Mouse (Mus musculus) hindbrain, embryonic 13.5 days (tissue): ENCODE results near the gene H2afy2. TPM values are rescaled to one million over a fixed set of nuclear protein-coding genes. Genes with fewer than 3 reads are reported as not detected.

Experiments
- ATAC-seq: fragments of 200-750 bp; cut with Nextera tagmentation; 2 replicates; pipeline ENCODE4 v1.8.0; 2017; ENCODE audit warnings: moderate TSS enrichment; ENCODE audit not compliant: low FRiP score
- H3K27ac ChIP-seq: fragments of 300-500 bp; sonication (generic); 2 replicates; pipeline ENCODE4 v1.5.1; 2015; ENCODE audit warnings: inconsistent platforms, mild to moderate bottlenecking, moderate library complexity
- H3K27me3 ChIP-seq: fragments of 300-500 bp; sonication (generic); 2 replicates; pipeline ENCODE4 v1.6.1; 2015; ENCODE audit warnings: mild to moderate bottlenecking, inconsistent platforms
- H3K36me3 ChIP-seq: fragments of 300-500 bp; sonication (generic); 2 replicates; pipeline ENCODE4 v1.6.1; 2015; ENCODE audit warnings: mild to moderate bottlenecking, inconsistent platforms
- H3K4me1 ChIP-seq: fragments of 300-500 bp; sonication (generic); replicated peaks from 2 replicates; pipeline ENCODE4 v1.6.1; 2015; ENCODE audit warnings: inconsistent platforms
- H3K4me2 ChIP-seq: fragments of 300-500 bp; sonication (generic); 2 replicates; pipeline ENCODE4 v1.6.1; 2015; ENCODE audit warnings: inconsistent platforms, mild to moderate bottlenecking, moderate library complexity
- H3K4me3 ChIP-seq: fragments of 300-500 bp; sonication (generic); 2 replicates; pipeline ENCODE4 v1.5.1; 2015; ENCODE audit warnings: mild to moderate bottlenecking, inconsistent platforms
- H3K9ac ChIP-seq: fragments of 300-500 bp; sonication (generic); 2 replicates; pipeline ENCODE4 v1.6.1; 2015; ENCODE audit warnings: mild to moderate bottlenecking, inconsistent platforms
- H3K9me3 ChIP-seq: fragments of 300-500 bp; sonication (generic); 2 replicates; pipeline ENCODE4 v1.6.1; 2016; ENCODE audit warnings: inconsistent platforms
- WGBS: fragments of 180-500 bp; shearing (Covaris S2); methylation state at CpG from one replicate; pipeline ENCODE4 v1.1.7; 2015; 5-methylcytosine and 5-hydroxymethylcytosine counted together
- polyA plus RNA-seq: library from polyadenylated mRNA; unstranded; fragments of >200 nt; fragmentation: Nextera tagmentation; extraction: Ambion mirVana; gene quantifications from 2 replicates; pipeline ENCODE4 v1.2.1, GENCODE M21; 2015

H2afy2 gene
- polyA plus RNA-seq, 1 experiment from 2014 or later: 334 TPM

DNA sequence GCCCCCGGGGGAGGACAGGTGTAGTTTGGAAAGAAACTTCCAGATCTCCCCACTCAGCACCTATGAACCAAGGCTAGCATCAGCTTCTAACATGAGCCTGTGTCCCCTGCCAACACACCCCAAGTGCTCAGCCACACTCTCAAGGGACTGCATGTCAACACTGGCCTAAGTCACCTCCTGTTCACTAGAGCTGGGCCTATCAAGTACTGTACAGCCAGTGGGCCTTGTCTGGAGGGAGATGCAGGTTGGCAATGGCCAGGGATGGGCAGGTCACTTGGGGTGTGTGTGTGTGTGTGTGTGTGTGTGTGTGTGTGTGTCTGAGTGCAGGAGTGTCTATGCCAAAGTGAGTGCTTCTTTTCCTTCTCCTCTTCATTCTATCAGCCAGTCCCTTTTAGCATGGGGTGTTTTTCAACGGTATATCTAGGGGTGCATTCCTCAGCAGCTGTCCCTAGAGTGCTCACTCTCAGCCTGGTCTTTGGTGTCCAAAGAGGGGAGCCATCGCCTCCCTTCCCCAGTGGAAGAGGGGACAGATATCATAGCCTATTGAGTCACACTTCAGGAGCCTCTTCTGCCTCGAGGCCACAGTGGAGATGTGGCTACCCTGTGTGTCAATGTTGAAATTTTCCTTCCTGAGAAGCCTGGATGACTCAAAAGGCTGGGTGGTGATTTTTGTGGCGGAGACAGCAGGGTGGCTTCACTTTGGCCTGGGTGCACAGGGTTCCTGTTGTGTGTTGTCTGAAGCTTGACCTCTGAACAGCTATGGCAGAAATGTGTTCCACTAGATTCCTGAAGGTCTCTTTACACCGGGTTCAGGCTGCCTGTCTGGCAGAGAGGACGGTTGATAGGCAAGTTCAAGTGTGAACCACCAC, 67.7 kb downstream of the H2afy2 start:
- WGBS: 83% methylated on average over 7 of the region's 7 CpGs
- Histone ChIP-seq H3K9me3 (no peaks in the 10 kb centered on the region), H3K4me3 (peak overlapping the region; percentile 52; the same call in 1 of the 2 replicates), H3K36me3 (no peaks in the 10 kb centered on the region), H3K27ac (no peak overlapping the region), H3K9ac (no peak overlapping the region), H3K4me2 (peak overlapping the region; percentile 83), H3K4me1 (peaks cover 10% of the 10 kb centered on the region), H3K27me3 (peaks cover 36% of the 10 kb centered on the region)
- no peak for ATAC-seq

GRCm38 (mm10) chr10:61715462-61715837, 68.5 kb downstream of the H2afy2 start:
- Histone ChIP-seq H3K9me3 (no peaks in the 10 kb centered on the region), H3K27ac (no peak overlapping the region), H3K27me3 (peaks cover 41% of the 10 kb centered on the region), H3K4me2 (peak overlapping the region; percentile 83), H3K9ac (peak overlapping the region; percentile 67), H3K4me1 (peaks cover 10% of the 10 kb centered on the region), H3K36me3 (no peaks in the 10 kb centered on the region), H3K4me3 (peak overlapping the region; percentile 52)
- ATAC-seq: peak; percentile 57
- 3% methylated on average over 11 of the region's 11 CpGs for WGBS

GRCm38 (mm10) chr10:61714771-61715461, 69.0 kb downstream of the H2afy2 start, which contains the start of gene Aifm2:
Gene Aifm2, plus strand, starts transcription at chr10:61715263.
- Histone ChIP-seq H3K27ac (no peak within 1 kb of the TSS), H3K4me3 (peak within 1 kb of the TSS; percentile 52), H3K27me3 (peaks cover 41% of the 10 kb centered on the region), H3K4me2 (peak within 1 kb of the TSS; percentile 83), H3K36me3 (no peaks in the 10 kb centered on the region), H3K9ac (peak within 1 kb of the TSS; percentile 67), H3K4me1 (peaks cover 10% of the 10 kb centered on the region), H3K9me3 (no peaks in the 10 kb centered on the region)
- ATAC-seq: peak; percentile 78
- 17% methylated on average over 27 of the region's 36 CpGs for WGBS

GRCm38 (mm10) chr10:61714146-61714545, 69.8 kb downstream of the H2afy2 start:
- Histone ChIP-seq H3K27me3 (peaks cover 41% of the 10 kb centered on the region), H3K27ac (no peak overlapping the region), H3K4me3 (no peak overlapping the region), H3K9me3 (no peaks in the 10 kb centered on the region), H3K4me1 (peaks cover 10% of the 10 kb centered on the region), H3K36me3 (no peaks in the 10 kb centered on the region), H3K4me2 (no peak overlapping the region), H3K9ac (no peak overlapping the region)
- 91% methylated on average over 4 of the region's 4 CpGs for WGBS
- no peak for ATAC-seq

DNA sequence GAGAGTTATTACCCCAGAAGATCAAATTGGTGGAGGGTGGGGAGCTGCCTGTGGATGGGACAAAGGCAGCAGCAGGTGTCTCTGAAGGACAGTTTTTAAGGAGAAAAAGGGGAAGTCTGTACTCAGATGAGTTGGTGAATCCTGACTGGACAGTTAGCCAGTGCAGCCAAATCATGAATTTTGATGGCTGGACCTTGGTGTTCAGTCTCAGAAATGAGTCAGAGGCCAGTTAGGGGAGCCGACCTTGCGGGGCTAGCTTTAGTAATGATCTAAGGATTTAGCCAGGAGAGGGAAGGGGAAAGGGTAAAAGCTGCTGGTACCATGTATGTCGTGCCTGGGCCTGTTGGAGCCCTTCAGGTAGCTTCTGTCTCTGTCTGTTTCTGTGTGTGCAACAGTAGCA, 70.3 kb downstream of the H2afy2 start:
- WGBS: 82% methylated on average over 3 of the region's 3 CpGs
- Histone ChIP-seq H3K27ac (no peak overlapping the region), H3K27me3 (peaks cover 41% of the 10 kb centered on the region), H3K9me3 (no peaks in the 10 kb centered on the region), H3K9ac (no peak overlapping the region), H3K4me3 (no peak overlapping the region), H3K36me3 (no peaks in the 10 kb centered on the region), H3K4me1 (peaks cover 10% of the 10 kb centered on the region), H3K4me2 (no peak overlapping the region)
- no peak for ATAC-seq

GRCm38 (mm10) chr10:61706412-61707375, 77.3 kb downstream of the H2afy2 start:
- Histone ChIP-seq H3K27me3 (peaks cover 5% of the 10 kb centered on the region; the same call in 1 of the 2 replicates), H3K36me3 (peaks cover 34% of the 10 kb centered on the region), H3K4me3 (no peak overlapping the region), H3K9me3 (no peaks in the 10 kb centered on the region), H3K4me1 (no peaks in the 10 kb centered on the region), H3K27ac (no peak overlapping the region), H3K4me2 (no peak overlapping the region), H3K9ac (no peak overlapping the region)
- ATAC-seq: no peak
- WGBS: 80% methylated on average over 6 of the region's 6 CpGs

- H3K4me2 ChIP-seq: no peak overlapping the region
- no peaks in the 10 kb centered on the region for H3K4me1 ChIP-seq
- no peak overlapping the region for H3K9ac ChIP-seq
- H3K27me3 ChIP-seq: no peaks in the 10 kb centered on the region
- H3K9me3 ChIP-seq: no peaks in the 10 kb centered on the region
- no peak overlapping the region for H3K27ac ChIP-seq
- no peak overlapping the region for H3K4me3 ChIP-seq
- no peak for ATAC-seq
- H3K36me3 ChIP-seq: peaks cover 41% of the 10 kb centered on the region
- WGBS: 87% methylated on average over 4 of the region's 4 CpGs
These were observed 79.3 kb downstream of the H2afy2 start for GRCm38 (mm10) chr10:61704663-61705062.

DNA sequence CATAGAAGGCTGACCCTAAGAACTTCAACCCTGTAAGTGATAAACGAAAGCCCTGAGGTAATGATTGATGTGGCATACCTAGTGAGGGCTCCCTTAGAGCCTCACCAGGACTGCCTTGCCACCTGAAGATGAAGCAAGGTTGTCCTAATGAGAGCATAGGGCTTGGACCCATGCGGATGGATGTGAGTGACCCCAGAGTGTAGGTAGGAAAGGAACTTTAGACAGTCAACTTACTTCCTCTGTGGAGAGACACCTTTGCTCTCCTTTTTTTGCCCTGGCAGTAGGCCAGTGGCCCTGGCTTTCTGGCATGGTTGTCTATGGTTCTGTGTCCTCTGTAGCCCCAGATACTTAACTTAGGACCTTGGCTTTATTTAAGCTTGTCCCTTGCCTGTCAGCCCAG, 86.9 kb downstream of the H2afy2 start:
- H3K4me2 ChIP-seq: peak overlapping the region; percentile 99

DNA sequence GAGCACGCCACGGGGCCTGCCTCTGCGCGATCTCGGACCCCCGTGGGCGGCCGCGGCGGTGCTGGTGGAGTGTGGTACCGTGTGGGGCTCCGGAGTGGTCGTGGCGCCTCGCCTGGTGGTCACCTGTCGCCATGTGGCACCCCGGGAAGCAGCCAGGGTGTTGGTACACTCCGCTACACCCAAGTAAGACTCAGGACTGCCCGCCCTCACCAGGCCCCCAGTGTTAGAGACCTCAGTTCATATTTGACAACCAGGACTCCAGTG, 87.5 kb downstream of the H2afy2 start:
- H3K9me3 ChIP-seq: no peaks in the 10 kb centered on the region
- no peak for ATAC-seq
- peak overlapping the region; percentile 99 for H3K4me2 ChIP-seq
- H3K27me3 ChIP-seq: no peaks in the 10 kb centered on the region
- H3K4me3 ChIP-seq: peak overlapping the region; percentile 87
- peaks cover 33% of the 10 kb centered on the region for H3K36me3 ChIP-seq
- H3K9ac ChIP-seq: peak overlapping the region; percentile 86
- H3K4me1 ChIP-seq: peaks cover 32% of the 10 kb centered on the region
- no peak overlapping the region for H3K27ac ChIP-seq
- 8% methylated on average over 19 of the region's 19 CpGs for WGBS

More for the DNA sequence above, 86.9 kb downstream of the H2afy2 start:
- 93% methylated on average over 2 of the region's 2 CpGs for WGBS
- ATAC-seq: no peak
- no peaks in the 10 kb centered on the region for H3K27me3 ChIP-seq
- H3K36me3 ChIP-seq: peaks cover 34% of the 10 kb centered on the region
- peak overlapping the region; percentile 86 for H3K9ac ChIP-seq
- peak overlapping the region; percentile 87 for H3K4me3 ChIP-seq
- no peaks in the 10 kb centered on the region for H3K9me3 ChIP-seq
- H3K27ac ChIP-seq: no peak overlapping the region
- peaks cover 32% of the 10 kb centered on the region for H3K4me1 ChIP-seq

DNA sequence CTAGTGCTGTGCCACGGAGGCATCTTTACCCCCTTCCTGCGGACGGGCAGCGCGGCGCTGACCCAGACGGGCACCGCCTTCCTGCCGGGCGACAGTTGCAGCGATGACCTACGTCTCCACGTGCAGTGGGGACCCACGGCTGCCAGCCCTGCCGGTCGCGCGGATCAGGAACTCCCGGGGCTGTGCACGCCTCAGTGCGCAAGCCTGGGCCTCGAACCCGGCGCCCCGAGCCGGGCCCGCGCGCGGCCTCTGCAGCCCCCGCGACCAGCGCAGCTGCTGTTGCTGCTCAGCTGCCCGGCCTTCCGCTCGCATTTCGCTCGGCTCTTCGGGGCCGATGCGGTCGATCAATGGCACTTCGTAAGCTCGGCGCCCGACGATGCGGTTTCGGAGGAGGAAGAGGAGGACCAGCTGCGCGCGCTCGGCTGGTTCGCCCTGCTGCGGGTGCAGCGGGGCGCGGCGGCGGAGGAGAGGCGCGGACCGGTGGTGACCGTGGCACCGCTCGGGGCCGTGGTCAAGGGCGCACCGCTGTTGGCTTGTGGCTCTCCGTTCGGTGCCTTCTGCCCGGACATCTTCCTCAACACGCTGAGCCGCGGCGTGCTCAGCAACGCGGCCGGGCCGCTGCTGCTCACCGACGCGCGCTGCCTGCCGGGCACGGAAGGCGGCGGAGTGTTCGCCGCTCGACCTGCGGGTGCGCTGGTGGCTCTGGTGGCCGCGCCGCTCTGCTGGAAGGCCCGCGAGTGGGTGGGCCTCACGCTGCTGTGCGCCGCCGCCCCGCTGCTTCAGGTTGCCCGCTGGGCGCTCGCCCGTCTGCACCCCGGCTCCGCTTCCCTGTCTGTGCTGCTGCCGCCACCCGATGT, 88.0 kb downstream of the H2afy2 start:
- Histone ChIP-seq H3K4me2 (peak overlapping the region; percentile 99), H3K9me3 (no peaks in the 10 kb centered on the region), H3K27ac (peak overlapping the region; percentile 63), H3K4me1 (peaks cover 32% of the 10 kb centered on the region), H3K9ac (peak overlapping the region; percentile 86), H3K4me3 (peak overlapping the region; percentile 87), H3K27me3 (no peaks in the 10 kb centered on the region), H3K36me3 (peaks cover 34% of the 10 kb centered on the region)
- WGBS: under 1% methylated on average over 105 of the region's 111 CpGs
- peak; percentile 9; the same call in 1 of the 2 replicates for ATAC-seq
